Mouse (Mus musculus): ENCODE measurements around the gene Rfxap. TPM values are rescaled to one million over a fixed set of nuclear protein-coding genes. Genes with fewer than 3 reads are reported as not detected.

Rfxap gene
- polyA plus RNA-seq (2014; fragmentation: Illumina TruSeq; extraction: RNeasy Lipid Tissue Mini Kit (QIAGEN cat#74804); ENCODE audit: low read depth, low replicate concordance), result 10.9 TPM

DNA sequence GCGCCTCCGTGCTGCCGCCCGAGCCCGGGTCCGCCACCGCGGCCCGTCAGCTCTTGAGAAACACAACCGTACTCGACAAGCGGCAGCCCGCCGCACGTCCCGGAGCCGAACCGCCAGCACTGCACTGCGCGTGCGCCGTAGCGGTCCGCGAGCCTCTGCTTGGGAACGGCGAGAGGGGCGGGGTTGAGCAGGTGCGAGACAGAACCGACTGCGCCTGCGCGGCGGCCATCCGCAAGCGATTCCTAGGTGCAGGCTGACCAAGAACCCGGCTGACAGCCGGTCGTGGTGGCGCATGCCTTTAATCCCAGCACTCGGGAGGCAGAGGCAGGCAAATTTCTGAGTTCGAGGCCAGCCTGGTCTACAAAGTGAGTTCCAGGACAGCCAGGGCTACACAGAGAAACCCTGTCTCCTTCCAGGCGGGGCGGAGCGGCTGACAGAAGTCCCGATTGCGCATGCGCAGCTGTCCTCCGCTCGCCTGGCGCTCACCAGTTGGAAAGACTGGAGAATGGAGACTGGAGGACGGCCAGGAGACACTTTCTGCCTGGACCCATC, at the start of gene Rfxap:
Rfxap (minus strand) TSS at position 126 of the 552 bp plus-strand sequence.

DNA sequence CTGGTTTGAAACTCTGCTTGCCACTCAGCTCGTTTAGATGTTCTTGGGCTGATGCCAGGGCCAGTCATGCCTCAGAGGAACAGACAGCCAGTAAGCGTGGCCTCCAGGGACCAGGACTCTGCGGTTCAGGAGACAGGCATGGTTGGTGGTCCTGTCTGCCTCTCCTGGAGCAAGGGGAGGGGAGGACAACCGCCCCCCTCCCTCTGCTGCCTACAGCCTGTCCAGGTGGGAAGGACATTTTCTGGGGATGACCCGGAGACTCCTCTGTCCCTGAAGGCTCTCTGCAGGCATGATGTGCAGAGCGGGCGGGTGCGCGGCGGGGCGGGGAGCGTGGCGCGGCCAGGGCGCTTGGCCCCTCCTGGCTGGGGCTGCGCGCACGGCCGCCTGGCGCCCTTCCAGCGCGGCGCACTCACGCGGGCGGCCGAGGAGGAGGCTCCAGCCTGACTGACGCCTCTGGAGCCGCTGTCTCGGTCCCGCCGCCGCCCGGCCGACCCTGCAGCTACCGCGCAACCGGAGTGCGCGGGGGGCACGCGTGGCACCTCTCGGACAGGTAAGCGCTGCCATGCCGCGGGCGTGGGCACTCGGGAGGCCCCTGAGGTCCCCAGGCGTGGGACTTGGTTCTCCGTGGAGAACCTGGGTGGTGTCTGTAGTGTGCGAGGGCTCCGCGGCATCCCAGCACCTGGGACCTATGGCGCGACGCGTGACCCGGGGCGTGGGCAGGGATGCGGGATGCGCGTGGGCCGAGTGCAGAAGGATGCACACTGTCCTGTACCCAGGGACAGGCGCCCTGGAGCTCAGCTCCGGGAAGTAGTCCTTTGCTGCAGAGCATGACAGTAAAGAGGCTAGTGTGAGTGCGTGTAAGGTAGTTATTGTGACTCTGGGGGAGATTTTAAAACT, 52.2 kb downstream of the Rfxap start, which contains the start of gene Smad9:
Smad9 (plus strand) TSS at position 438 of the 897 bp plus-strand sequence.

Other genes starting within 250 kb of the Rfxap start
- gene Supt20, start 115.0 kb downstream of the Rfxap start, polyA plus RNA-seq (2014; fragmentation: Illumina TruSeq; extraction: RNeasy Lipid Tissue Mini Kit (QIAGEN cat#74804); ENCODE audit: low read depth, low replicate concordance), result 24.7 TPM
- not detected for gene Gm21958, start 93.4 kb downstream of the Rfxap start, polyA plus RNA-seq (2014; fragmentation: Illumina TruSeq; extraction: RNeasy Lipid Tissue Mini Kit (QIAGEN cat#74804); ENCODE audit: low read depth, low replicate concordance)
- gene Exosc8, start 72.4 kb downstream of the Rfxap start, polyA plus RNA-seq (2014; fragmentation: Illumina TruSeq; extraction: RNeasy Lipid Tissue Mini Kit (QIAGEN cat#74804); ENCODE audit: low read depth, low replicate concordance), result 10.5 TPM
- gene Alg5, start 72.3 kb downstream of the Rfxap start, polyA plus RNA-seq (2014; fragmentation: Illumina TruSeq; extraction: RNeasy Lipid Tissue Mini Kit (QIAGEN cat#74804); ENCODE audit: low read depth, low replicate concordance), result 32.7 TPM
- 8.5 TPM for gene Smad9, start 52.2 kb downstream of the Rfxap start, polyA plus RNA-seq (2014; fragmentation: Illumina TruSeq; extraction: RNeasy Lipid Tissue Mini Kit (QIAGEN cat#74804); ENCODE audit: low read depth, low replicate concordance)
- not detected for gene Sertm1, start 108.1 kb upstream of the Rfxap start, polyA plus RNA-seq (2014; fragmentation: Illumina TruSeq; extraction: RNeasy Lipid Tissue Mini Kit (QIAGEN cat#74804); ENCODE audit: low read depth, low replicate concordance)
- not detected for gene Ccna1, start 247.7 kb upstream of the Rfxap start, polyA plus RNA-seq (2014; fragmentation: Illumina TruSeq; extraction: RNeasy Lipid Tissue Mini Kit (QIAGEN cat#74804); ENCODE audit: low read depth, low replicate concordance)